Mouse (Mus musculus) liver, postnatal 0 days (tissue): ENCODE measurements at regions not wholly inside any gene's neighbourhood (a gene's known extent, or its start where the extent isn't known, plus 50 kb on each side); places are given as distances from the start of the nearest gene placed in this dataset.
"Not testable (repeated sequence)": the region's sequence is repeated elsewhere in the genome, so short reads cannot be mapped to it uniquely, and the experiment has no call there.

ENCODE experiments used
- ATAC-seq: fragments of 200-750 bp; cut with Nextera tagmentation; 2 replicates; pipeline ENCODE4 v1.8.0; 2017; ENCODE audit warnings: mild to moderate bottlenecking, moderate library complexity
- DNase-seq: peaks from one replicate; pipeline ENCODE4 v3.0.0-alpha.2; 2016
- H3K27ac ChIP-seq: fragments of 300-500 bp; sonication (generic); 2 replicates; pipeline ENCODE4 v1.5.1; 2014; ENCODE audit warnings: antibody characterized with exemption, moderate library complexity, mild to moderate bottlenecking, low read depth
- H3K27me3 ChIP-seq: fragments of 300-500 bp; sonication (generic); 2 replicates; pipeline ENCODE4 v1.6.1; 2014; ENCODE audit warnings: low read length, control low read depth, mixed read lengths; ENCODE audit not compliant: insufficient read depth
- H3K36me3 ChIP-seq: fragments of 300-500 bp; sonication (generic); replicated peaks from 2 replicates; pipeline ENCODE4 v1.6.1; 2014; ENCODE audit warnings: mild to moderate bottlenecking, control low read depth, low read length, moderate library complexity, mixed read lengths; ENCODE audit not compliant: insufficient read depth
- H3K4me1 ChIP-seq: fragments of 300-500 bp; sonication (generic); 2 replicates; pipeline ENCODE4 v1.6.1; 2014; ENCODE audit warnings: antibody characterized with exemption, mild to moderate bottlenecking, control low read depth; ENCODE audit not compliant: insufficient read depth
- H3K4me2 ChIP-seq: fragments of 300-500 bp; sonication (generic); 2 replicates; pipeline ENCODE4 v1.6.1; 2014; ENCODE audit warnings: low read depth, mild to moderate bottlenecking, low read length, moderate library complexity, mixed read lengths
- H3K4me3 ChIP-seq: fragments of 300-500 bp; sonication (generic); 2 replicates; pipeline ENCODE4 v1.5.1; 2014; ENCODE audit warnings: low read depth, low read length
- H3K9ac ChIP-seq: fragments of 300-500 bp; sonication (generic); replicated peaks from 2 replicates; pipeline ENCODE4 v1.6.1; 2014; ENCODE audit warnings: mild to moderate bottlenecking, moderate library complexity
- H3K9me3 ChIP-seq: fragments of 300-500 bp; sonication (generic); 2 replicates; pipeline ENCODE4 v1.6.1; 2016; ENCODE audit warnings: mild to moderate bottlenecking, control low read depth, low read length, mixed read lengths
- CTCF ChIP-seq: sonication (generic); IDR thresholded peaks from 2 replicates; pipeline ENCODE4 v1.5.1; 2016; ENCODE audit warnings: antibody characterized with exemption, low read depth
- EP300 ChIP-seq: IDR thresholded peaks from 2 replicates; pipeline ENCODE4 v1.6.1; 2016; ENCODE audit warnings: antibody characterized with exemption, low read depth, mild to moderate bottlenecking
- WGBS: fragments of 180-500 bp; shearing (Covaris S2); extraction: QIAGEN DNeasy Blood & Tissue Kit; methylation state at CpG from one replicate; pipeline ENCODE4 v1.1.7; 2014; ENCODE audit not compliant: insufficient replicate concordance; 5-methylcytosine and 5-hydroxymethylcytosine counted together

- 35% methylated on average over 2 of the region's 2 CpGs for WGBS
- Histone ChIP-seq H3K9ac (no peak overlapping the region), H3K9me3 (no peaks in the 10 kb centered on the region), H3K4me2 (no peak overlapping the region), H3K27ac (peak overlapping the region; percentile 29; the same call in 1 of the 2 replicates), H3K36me3 (no peaks in the 10 kb centered on the region), H3K27me3 (no peaks in the 10 kb centered on the region), H3K4me3 (no peak overlapping the region), H3K4me1 (peaks cover 34% of the 10 kb centered on the region)
- TF ChIP-seq CTCF (no peak), EP300 (no peak)
- ATAC-seq (no peak), DNase-seq (no peak)
These were observed 120.8 kb upstream of the Tbl1xr1 start for GRCm38 (mm10) chr3:21955681-21956080.

- ATAC-seq, result peak; percentile 87
- H3K36me3 ChIP-seq, H3K9me3 ChIP-seq, H3K27ac ChIP-seq, H3K4me2 ChIP-seq, H3K9ac ChIP-seq, H3K4me3 ChIP-seq, H3K27me3 ChIP-seq: not testable (repeated sequence)
- peaks cover 40% of the 10 kb centered on the region for H3K4me1 ChIP-seq
- WGBS, result 49% methylated on average over 6 of the region's 6 CpGs
- DNase-seq, result peak; percentile 72
- TF ChIP-seq CTCF, result peak; percentile 62
These were observed 119.3 kb upstream of the Tbl1xr1 start for GRCm38 (mm10) chr3:21957105-21957504.

GRCm38 (mm10) chr3:21958595-21959286 lies 117.7 kb upstream of the Tbl1xr1 start:
- peak; percentile 35 for ATAC-seq
- DNase-seq, result no peak
- no peak overlapping the region for H3K4me2 ChIP-seq

GRCm38 (mm10) chr3:21961091-21961490 lies 115.4 kb upstream of the Tbl1xr1 start:
- H3K4me1 ChIP-seq, result peaks cover 40% of the 10 kb centered on the region
- ATAC-seq, result no peak
- H3K27ac ChIP-seq, result peak overlapping the region; percentile 90

More at GRCm38 (mm10) chr3:21958595-21959286, 117.7 kb upstream of the Tbl1xr1 start:
- TF ChIP-seq EP300, result no peak
- no peak for TF ChIP-seq CTCF
- WGBS, result 55% methylated on average over 6 of the region's 6 CpGs
- Histone ChIP-seq H3K36me3 (no peaks in the 10 kb centered on the region), H3K27ac (peak overlapping the region; percentile 55), H3K9me3 (no peaks in the 10 kb centered on the region), H3K9ac (no peak overlapping the region), H3K27me3 (no peaks in the 10 kb centered on the region), H3K4me3 (no peak overlapping the region), H3K4me1 (peaks cover 35% of the 10 kb centered on the region)

GRCm38 (mm10) chr3:21961746-21962145 lies 114.7 kb upstream of the Tbl1xr1 start:
- WGBS, result 40% methylated on average over 5 of the region's 5 CpGs
- Histone ChIP-seq H3K4me2 (no peak overlapping the region), H3K36me3 (no peaks in the 10 kb centered on the region), H3K27ac (peak overlapping the region; percentile 90), H3K27me3 (no peaks in the 10 kb centered on the region), H3K4me3 (no peak overlapping the region), H3K4me1 (peaks cover 40% of the 10 kb centered on the region), H3K9me3 (no peaks in the 10 kb centered on the region), H3K9ac (no peak overlapping the region)
- TF ChIP-seq EP300, result no peak
- TF ChIP-seq CTCF, result no peak
- DNase-seq (no peak), ATAC-seq (no peak)

More at GRCm38 (mm10) chr3:21961091-21961490, 115.4 kb upstream of the Tbl1xr1 start:
- Histone ChIP-seq H3K9me3 (no peaks in the 10 kb centered on the region), H3K36me3 (no peaks in the 10 kb centered on the region), H3K9ac (no peak overlapping the region), H3K4me2 (peak overlapping the region; percentile 20; the same call in 1 of the 2 replicates), H3K27me3 (no peaks in the 10 kb centered on the region), H3K4me3 (no peak overlapping the region)
- DNase-seq, result peak; percentile 22
- WGBS, result 41% methylated on average over 6 of the region's 6 CpGs
- TF ChIP-seq CTCF (no peak), EP300 (no peak)

- no peaks in the 10 kb centered on the region for H3K36me3 ChIP-seq
These were observed 114.1 kb upstream of the Tbl1xr1 start for GRCm38 (mm10) chr3:21962360-21962782.

More at GRCm38 (mm10) chr3:21962360-21962782, 114.1 kb upstream of the Tbl1xr1 start:
- WGBS, result 33% methylated on average over 7 of the region's 7 CpGs
- H3K9me3 ChIP-seq, result no peaks in the 10 kb centered on the region
- TF ChIP-seq EP300 (peak; percentile 58; the same call in 1 of the 2 replicates), CTCF (no peak)
- H3K27ac ChIP-seq, result peak overlapping the region; percentile 90
- peak; percentile 85 for ATAC-seq
- H3K9ac ChIP-seq, result no peak overlapping the region
- H3K4me2 ChIP-seq, result no peak overlapping the region
- DNase-seq, result peak; percentile 43
- peaks cover 40% of the 10 kb centered on the region for H3K4me1 ChIP-seq
- no peak overlapping the region for H3K4me3 ChIP-seq
- H3K27me3 ChIP-seq, result no peaks in the 10 kb centered on the region
